Mouse (Mus musculus): ENCODE measurements around the gene Prpf38a.

GRCm38 (mm10) chr4:108620536-108620935 is 41.4 kb upstream of the Prpf38a start:
- no peak for TF ChIP-seq POLR2A (IDR thresholded peaks at IDR 0.05; ENCODE audit: borderline replicate concordance, control insufficient read depth, low read depth, low read length)
- no peak for TF ChIP-seq CTCF (IDR thresholded peaks at IDR 0.05; ENCODE audit: control insufficient read depth, insufficient read depth, low read length)
